In genomic region chr1:156035930-156036737, GRCm38 (mm10) we compare ENCODE assay signal across 7 mouse cellular contexts. TPM values are rescaled to one million over a fixed set of nuclear protein-coding genes. Genes with fewer than 3 reads are reported as not detected.
DNase-seq lines count a peak whose midpoint lies in the region; ATAC-seq lines count a peak whose summit lies in the region.

Gene Tor1aip1 (minus strand): TSS chr1:156036480.

- intact Hi-C loops in left cerebral cortex, postnatal 25 days (cut with DNase I) = loop anchor here (1.0 kb wide), 1 partner anchor 63 kb away; the partner anchor contains the start of gene Cep350

- peaks cover 16% of the 10 kb centered on the region for H3K4me1 ChIP-seq in intestine, embryonic 14.5 days (replicated peaks; ENCODE audit: control insufficient read depth, insufficient read depth, low read length)
- peaks cover 27% of the 10 kb centered on the region for H3K4me1 ChIP-seq in midbrain, embryonic 10.5 days

- H3K4me2 ChIP-seq in intestine, embryonic 14.5 days (ENCODE audit: low read length) = peak within 1 kb of the TSS; percentile 87

- peaks cover 21% of the 10 kb centered on the region for H3K36me3 ChIP-seq in intestine, embryonic 14.5 days (ENCODE audit: control insufficient read depth, insufficient read depth, low read length)
- H3K36me3 ChIP-seq in midbrain, embryonic 10.5 days = peaks cover 29% of the 10 kb centered on the region

- peak within 1 kb of the TSS; percentile 78 for H3K9ac ChIP-seq in intestine, embryonic 14.5 days (ENCODE audit: low read length)

- H3K4me3 ChIP-seq in intestine, embryonic 14.5 days (ENCODE audit: low read depth, low read length) = peak within 1 kb of the TSS; percentile 58
- H3K4me3 ChIP-seq in midbrain, embryonic 10.5 days = peak within 1 kb of the TSS; percentile 59

- peak; percentile 94 for ATAC-seq in intestine, embryonic 14.5 days (replicated peaks; ENCODE audit: low FRiP score, low TSS enrichment, low read depth)

- H3K9me3 ChIP-seq in intestine, embryonic 14.5 days (ENCODE audit: control insufficient read depth, low read length) = no peaks in the 10 kb centered on the region
- H3K9me3 ChIP-seq in midbrain, embryonic 10.5 days (replicated peaks) = no peaks in the 10 kb centered on the region

- no peaks in the 10 kb centered on the region for H3K27me3 ChIP-seq in intestine, embryonic 14.5 days (replicated peaks; ENCODE audit: control insufficient read depth, insufficient read depth, low read length)
- H3K27me3 ChIP-seq in midbrain, embryonic 10.5 days (ENCODE audit: low read depth, poor library complexity, severe bottlenecking) = no peaks in the 10 kb centered on the region

- under 1% methylated on average over 58 of the region's 59 CpGs for WGBS in intestine, embryonic 14.5 days
- 0% methylated on average over 59 of the region's 59 CpGs for WGBS in midbrain, embryonic 10.5 days

- DNase-seq in adrenal gland, adult 18-20 months (ENCODE audit: low spot score in 2 of 2) = peak; percentile 93 to 95
- DNase-seq in embryo, embryonic 11 days = peak; percentile 99
- peak; percentile 99 for DNase-seq in gastrocnemius, postnatal 25 days
- DNase-seq in intestine, embryonic 14.5 days (ENCODE audit: low spot score) = peak; percentile 99
- DNase-seq in left cerebral cortex, postnatal 25 days (ENCODE audit: low spot score in 2 of 2) = peak; percentile 98 to 99
- peak; percentile 97 for DNase-seq in midbrain, embryonic 10.5 days (ENCODE audit: low spot score)
- peak; percentile 91 for DNase-seq in right cerebral cortex, postnatal 4 days

- peak within 1 kb of the TSS; percentile 99 for H3K27ac ChIP-seq in intestine, embryonic 14.5 days (ENCODE audit: low read depth)
- peak within 1 kb of the TSS; percentile 98 for H3K27ac ChIP-seq in midbrain, embryonic 10.5 days (replicated peaks)

RNA-seq across cellular contexts. Expression of gene Tor1aip1, which starts in this region (rescaled TPM):
- 100 to 1,000 TPM; 102 to 127 TPM for total RNA-seq in adrenal gland, adult 18-20 months (2021)
- total RNA-seq in gastrocnemius, postnatal 25 days (2021) = 10 to 100 TPM; 79.8 to 91.5 TPM
- polyA plus RNA-seq in intestine, embryonic 14.5 days (2014; fragmentation: Nextera tagmentation; extraction: Ambion mirVana) = 35.9 and 39.1 TPM in 2 replicates
- 10 to 100 TPM; 26.6 to 26.8 TPM for total RNA-seq in left cerebral cortex, postnatal 25 days (2021)
- 41.3 and 41.5 TPM in 2 replicates for polyA plus RNA-seq in midbrain, embryonic 10.5 days (2016; fragmentation: Nextera tagmentation; extraction: Ambion mirVana)

Comparison
In these comparisons a context has a peak if more than half of its experiments do, and no peak if none do; other contexts are left out.
1. Peak in every context shown above with its lines: DNase-seq, ATAC-seq, H3K4me3 ChIP-seq and H3K27ac ChIP-seq.